Mouse (Mus musculus) neural tube, embryonic 14.5 days (tissue): ENCODE results near the gene Agpat4. TPM values are rescaled to one million over a fixed set of nuclear protein-coding genes. Genes with fewer than 3 reads are reported as not detected.
A peak's percentile ranks its signal among the peaks of the same experiment; 100 is the strongest.
"Not testable (repeated sequence)": the region's sequence is repeated elsewhere in the genome, so short reads cannot be mapped to it uniquely, and the experiment has no call there.

Experiments used
- ATAC-seq: fragments of 200-750 bp; cut with Nextera tagmentation; 2 replicates; pipeline ENCODE4 v1.8.0; 2017; ENCODE audit warnings: low read depth, mild to moderate bottlenecking, moderate TSS enrichment, moderate library complexity
- H3K27ac ChIP-seq: fragments of 300-500 bp; sonication (generic); 2 replicates; pipeline ENCODE4 v1.5.1; 2014; ENCODE audit warnings: low read depth, mild to moderate bottlenecking, control low read depth, low read length, moderate library complexity, mixed read lengths
- H3K27me3 ChIP-seq: fragments of 300-500 bp; sonication (generic); 2 replicates; pipeline ENCODE4 v1.6.1; 2014; ENCODE audit warnings: low read length; ENCODE audit not compliant: control insufficient read depth, insufficient read depth
- H3K36me3 ChIP-seq: fragments of 300-500 bp; sonication (generic); 2 replicates; pipeline ENCODE4 v1.6.1; 2014; ENCODE audit warnings: low read length, mixed read lengths; ENCODE audit not compliant: control insufficient read depth, insufficient read depth
- H3K4me1 ChIP-seq: fragments of 300-500 bp; sonication (generic); 2 replicates; pipeline ENCODE4 v1.6.1; 2014; ENCODE audit warnings: low read length; ENCODE audit not compliant: control insufficient read depth, insufficient read depth
- H3K4me2 ChIP-seq: fragments of 300-500 bp; sonication (generic); 2 replicates; pipeline ENCODE4 v1.6.1; 2014; ENCODE audit warnings: mild to moderate bottlenecking, low read depth, low read length, control low read depth
- H3K4me3 ChIP-seq: fragments of 300-500 bp; sonication (generic); 2 replicates; pipeline ENCODE4 v1.5.1; 2014; ENCODE audit warnings: low read depth, low read length, control low read depth, mixed read lengths
- H3K9ac ChIP-seq: fragments of 300-500 bp; sonication (generic); replicated peaks from 2 replicates; pipeline ENCODE4 v1.6.1; 2014; ENCODE audit warnings: low read depth, mild to moderate bottlenecking, control low read depth, low read length, mixed read lengths
- H3K9me3 ChIP-seq: fragments of 300-500 bp; sonication (generic); 2 replicates; pipeline ENCODE4 v1.6.1; 2016; ENCODE audit warnings: low read length; ENCODE audit not compliant: control insufficient read depth
- WGBS: fragments of 180-500 bp; shearing (Covaris S2); extraction: QIAGEN DNeasy Blood & Tissue Kit; methylation state at CpG from one replicate; pipeline ENCODE4 v1.1.7; 2014; 5-methylcytosine and 5-hydroxymethylcytosine counted together
- polyA plus RNA-seq: library from polyadenylated mRNA; unstranded; fragments of >200 nt; fragmentation: Nextera tagmentation; extraction: Ambion mirVana; gene quantifications from 2 replicates; pipeline ENCODE4 v1.2.1, GENCODE M21; 2014

Gene Agpat4
- polyA plus RNA-seq, 1 experiment from 2014 or later: 36.5 TPM

- H3K4me2 ChIP-seq: peak overlapping the region; percentile 79
- peak; percentile 91 for ATAC-seq
- H3K9ac ChIP-seq: peak overlapping the region; percentile 66
- H3K27ac ChIP-seq: peak overlapping the region; percentile 85
- no peaks in the 10 kb centered on the region for H3K27me3 ChIP-seq
- H3K36me3 ChIP-seq: no peaks in the 10 kb centered on the region
- peak overlapping the region; percentile 55 for H3K4me3 ChIP-seq
- H3K9me3 ChIP-seq: no peaks in the 10 kb centered on the region
- WGBS: 1% methylated on average over 30 of the region's 30 CpGs
- H3K4me1 ChIP-seq: peaks cover 18% of the 10 kb centered on the region; the same call in 1 of the 2 replicates
Measured at GRCm38 (mm10) chr17:12118926-12119641, 580 bp downstream of the Agpat4 start.

DNA sequence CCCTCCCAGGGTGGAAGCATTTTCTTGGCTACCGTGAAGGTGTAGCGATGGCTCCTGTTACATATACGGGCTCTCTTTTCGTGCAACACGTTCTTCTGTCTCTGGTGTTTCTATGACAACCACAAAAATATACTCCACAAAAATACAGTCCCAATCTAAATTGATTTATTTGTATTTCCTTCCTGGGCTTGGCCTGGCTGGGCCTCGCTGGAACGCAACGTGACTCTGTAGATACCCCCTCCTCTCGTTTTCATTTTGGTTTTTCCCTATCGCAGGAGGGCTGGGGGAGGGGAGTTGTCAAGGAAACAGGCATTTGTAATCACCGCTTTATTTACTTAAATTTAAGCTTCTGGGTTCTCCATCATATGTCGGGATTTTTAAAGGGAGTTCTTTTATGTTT lies 1.2 kb downstream of the Agpat4 start:
- peak overlapping the region; percentile 79 for H3K4me2 ChIP-seq
- peak overlapping the region; percentile 55 for H3K4me3 ChIP-seq
- H3K4me1 ChIP-seq: peaks cover 18% of the 10 kb centered on the region; the same call in 1 of the 2 replicates
- H3K27me3 ChIP-seq: no peaks in the 10 kb centered on the region
- H3K9ac ChIP-seq: peak overlapping the region; percentile 66
- H3K9me3 ChIP-seq: no peaks in the 10 kb centered on the region
- peak; percentile 62 for ATAC-seq
- WGBS: 0% methylated on average over 12 of the region's 12 CpGs
- peak overlapping the region; percentile 85 for H3K27ac ChIP-seq
- no peaks in the 10 kb centered on the region for H3K36me3 ChIP-seq

DNA sequence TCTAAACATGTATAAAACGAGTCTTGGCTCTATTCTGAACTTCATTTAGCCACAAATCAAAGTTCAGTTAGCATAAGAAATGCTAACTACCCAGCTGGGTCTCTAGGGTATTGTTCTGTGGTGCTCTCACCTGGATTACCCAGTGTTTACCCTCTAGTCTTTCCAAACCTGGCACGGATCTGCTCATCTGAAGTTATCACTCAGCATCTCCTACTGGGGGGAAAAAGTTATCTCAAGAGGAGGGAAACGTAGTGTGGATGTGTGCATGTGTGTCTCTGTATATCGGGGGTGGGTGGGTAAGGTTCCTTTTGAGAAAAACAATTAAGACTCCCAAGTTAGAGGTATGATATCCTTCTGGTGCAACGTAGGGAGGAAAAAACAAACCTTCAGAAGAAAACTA lies 1.8 kb downstream of the Agpat4 start:
- no peak overlapping the region for H3K27ac ChIP-seq
- H3K9me3 ChIP-seq: no peaks in the 10 kb centered on the region
- H3K4me1 ChIP-seq: peaks cover 18% of the 10 kb centered on the region; the same call in 1 of the 2 replicates
- H3K36me3 ChIP-seq: no peaks in the 10 kb centered on the region
- H3K9ac ChIP-seq: no peak overlapping the region; the same call in 1 of the 2 replicates
- peak overlapping the region; percentile 79 for H3K4me2 ChIP-seq
- peak overlapping the region; percentile 55 for H3K4me3 ChIP-seq
- 31% methylated on average over 5 of the region's 5 CpGs for WGBS
- ATAC-seq: no peak
- H3K27me3 ChIP-seq: no peaks in the 10 kb centered on the region

- Histone ChIP-seq H3K4me2 (no peak overlapping the region), H3K9me3 (no peaks in the 10 kb centered on the region), H3K36me3 (peaks cover 2% of the 10 kb centered on the region; the same call in 1 of the 2 replicates), H3K4me1 (peaks cover 18% of the 10 kb centered on the region; the same call in 1 of the 2 replicates), H3K4me3 (no peak overlapping the region), H3K27ac (no peak overlapping the region), H3K9ac (no peak overlapping the region), H3K27me3 (no peaks in the 10 kb centered on the region)
- ATAC-seq: no peak
- 89% methylated on average over 7 of the region's 7 CpGs for WGBS
Measured at GRCm38 (mm10) chr17:12121226-12121794, 2.8 kb downstream of the Agpat4 start.

- 87% methylated on average over 8 of the region's 9 CpGs for WGBS
- H3K4me3 ChIP-seq, ATAC-seq, H3K4me2 ChIP-seq, H3K9ac ChIP-seq, H3K27ac ChIP-seq, H3K36me3 ChIP-seq, H3K9me3 ChIP-seq, H3K27me3 ChIP-seq: not testable (repeated sequence)
- peaks cover 18% of the 10 kb centered on the region; the same call in 1 of the 2 replicates for H3K4me1 ChIP-seq
Measured at GRCm38 (mm10) chr17:12122262-12122661, 3.8 kb downstream of the Agpat4 start.

GRCm38 (mm10) chr17:12123168-12123567 lies 4.7 kb downstream of the Agpat4 start:
- WGBS: 95% methylated on average over 3 of the region's 3 CpGs
- Histone ChIP-seq H3K9ac (no peak overlapping the region), H3K27me3 (no peaks in the 10 kb centered on the region), H3K4me3 (no peak overlapping the region), H3K9me3 (no peaks in the 10 kb centered on the region), H3K4me1 (peaks cover 15% of the 10 kb centered on the region; the same call in 1 of the 2 replicates), H3K36me3 (peaks cover 2% of the 10 kb centered on the region; the same call in 1 of the 2 replicates), H3K4me2 (no peak overlapping the region), H3K27ac (no peak overlapping the region)
- no peak for ATAC-seq

- Histone ChIP-seq H3K4me2 (no peak overlapping the region), H3K9me3 (no peaks in the 10 kb centered on the region), H3K36me3 (peaks cover 5% of the 10 kb centered on the region; the same call in 1 of the 2 replicates), H3K4me1 (no peaks in the 10 kb centered on the region), H3K27me3 (no peaks in the 10 kb centered on the region), H3K27ac (no peak overlapping the region), H3K4me3 (no peak overlapping the region), H3K9ac (no peak overlapping the region)
- WGBS: 80% methylated on average over 4 of the region's 4 CpGs
- ATAC-seq: no peak
Measured at GRCm38 (mm10) chr17:12127056-12127455, 8.6 kb downstream of the Agpat4 start.

DNA sequence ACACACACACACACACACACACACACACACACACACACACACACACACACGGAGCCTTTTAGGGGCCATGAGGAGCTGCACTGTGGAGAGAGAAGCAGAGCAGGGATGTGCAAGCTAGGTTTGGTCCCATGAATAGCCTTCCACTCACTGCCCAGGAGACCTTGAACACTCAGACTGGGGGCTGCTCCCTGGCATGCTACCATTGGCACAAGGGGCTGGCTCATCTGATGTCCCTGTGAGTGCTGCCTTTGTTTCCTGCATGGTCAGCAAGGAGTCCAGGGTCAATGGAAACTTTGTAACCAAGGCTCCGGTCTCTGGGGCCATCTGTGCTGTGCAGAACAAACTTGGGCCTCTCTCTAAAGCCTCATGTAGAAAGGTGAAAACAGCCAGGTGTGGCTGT lies 10.5 kb downstream of the Agpat4 start:
- H3K4me3 ChIP-seq: no peak overlapping the region
- ATAC-seq: no peak
- H3K27ac ChIP-seq: no peak overlapping the region
- H3K9ac ChIP-seq: no peak overlapping the region
- peaks cover 5% of the 10 kb centered on the region; the same call in 1 of the 2 replicates for H3K36me3 ChIP-seq
- H3K9me3 ChIP-seq: no peaks in the 10 kb centered on the region
- H3K4me2 ChIP-seq: no peak overlapping the region
- H3K4me1 ChIP-seq: no peaks in the 10 kb centered on the region
- H3K27me3 ChIP-seq: no peaks in the 10 kb centered on the region
- WGBS: 76% methylated on average over 2 of the region's 2 CpGs

DNA sequence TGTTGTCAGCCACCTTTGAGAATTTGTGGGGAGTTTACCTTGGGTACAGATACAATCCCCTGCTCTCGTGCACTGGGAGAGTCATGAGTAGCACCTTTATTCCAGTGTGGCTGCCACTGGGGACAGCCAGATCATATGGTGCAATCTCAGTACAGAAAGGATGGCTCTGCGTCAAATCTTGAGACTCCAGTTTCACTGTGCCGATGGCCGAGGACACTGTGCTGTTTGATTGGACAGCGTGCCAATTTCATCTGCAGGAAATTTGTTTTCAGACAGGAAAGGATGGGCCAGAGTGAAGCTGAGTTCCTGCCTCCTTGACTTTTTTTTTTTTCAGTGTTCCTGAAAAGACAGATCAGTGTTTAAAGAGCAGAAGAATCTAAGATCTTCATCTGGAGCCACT lies 12.7 kb downstream of the Agpat4 start:
- Histone ChIP-seq H3K4me3 (no peak overlapping the region), H3K4me1 (no peaks in the 10 kb centered on the region), H3K27ac (no peak overlapping the region), H3K9me3 (no peaks in the 10 kb centered on the region), H3K4me2 (no peak overlapping the region), H3K36me3 (0 out of 2 replicates have a peak, but pooled peaks cover 3% of the 10 kb centered on the region), H3K9ac (no peak overlapping the region), H3K27me3 (no peaks in the 10 kb centered on the region)
- WGBS: 88% methylated on average over 5 of the region's 5 CpGs
- no peak for ATAC-seq
